Mouse (Mus musculus) neural tube, embryonic 10.5 days (tissue): ENCODE measurements around the gene Zcwpw1.
"Not testable (repeated sequence)": the region's sequence is repeated elsewhere in the genome, so short reads cannot be mapped to it uniquely, and the experiment has no call there.

Source experiments
- DNase-seq: peaks from one replicate; pipeline ENCODE4 v3.0.0-alpha.2; 2017; ENCODE audit warnings: low spot score; ENCODE audit errors: extremely low spot score

Zcwpw1 gene

GRCm38 (mm10) chr5:137831506-137831905 is 43.9 kb downstream of the Zcwpw1 start:
- DNase-seq: no peak

- DNase-seq: no peak
These were observed 45.9 kb downstream of the Zcwpw1 start for GRCm38 (mm10) chr5:137833500-137833899.

GRCm38 (mm10) chr5:137835966-137836520 is 48.4 kb downstream of the Zcwpw1 start, which contains the start of gene Pilra:
Gene Pilra, minus strand, starts transcription at chr5:137836281.
- DNase-seq: not testable (repeated sequence)

GRCm38 (mm10) chr5:137836611-137837010 is 49.0 kb downstream of the Zcwpw1 start:
- no peak for DNase-seq

- DNase-seq: not testable (repeated sequence)
These were observed 49.5 kb downstream of the Zcwpw1 start for GRCm38 (mm10) chr5:137837110-137837509.

- not testable (repeated sequence) for DNase-seq
These were observed 62.7 kb downstream of the Zcwpw1 start for GRCm38 (mm10) chr5:137850313-137850712.

- not testable (repeated sequence) for DNase-seq
These were observed 67.3 kb downstream of the Zcwpw1 start for GRCm38 (mm10) chr5:137854907-137855306.

- DNase-seq: not testable (repeated sequence)
These were observed 69.3 kb downstream of the Zcwpw1 start for GRCm38 (mm10) chr5:137856870-137857269.

GRCm38 (mm10) chr5:137857960-137858710 is 70.5 kb downstream of the Zcwpw1 start, which contains the start of gene Pilrb1:
Gene Pilrb1, minus strand, starts transcription at chr5:137858106.
- not testable (repeated sequence) for DNase-seq

- not testable (repeated sequence) for DNase-seq
These were observed 76.4 kb downstream of the Zcwpw1 start for GRCm38 (mm10) chr5:137864008-137864407.

GRCm38 (mm10) chr5:137868600-137868999 is 81.0 kb downstream of the Zcwpw1 start:
- not testable (repeated sequence) for DNase-seq

GRCm38 (mm10) chr5:137871644-137872380 is 84.2 kb downstream of the Zcwpw1 start, which contains the start of gene Pilrb2:
Gene Pilrb2, minus strand, starts transcription at chr5:137871815.
- DNase-seq: not testable (repeated sequence)
